Mouse (Mus musculus) c-Kit-positive CD71-positive TER-119-negative erythroid progenitor cells, embryonic 14.5 days (primary cell): ENCODE results near the gene Arpc1b.
"Not testable (repeated sequence)": the region's sequence is repeated elsewhere in the genome, so short reads cannot be mapped to it uniquely, and the experiment has no call there.

Experiments
- DNase-seq: peaks from one replicate; pipeline ENCODE4 v3.0.0-alpha.2; 2013; ENCODE audit warnings: low read depth

The Arpc1b gene

DNA sequence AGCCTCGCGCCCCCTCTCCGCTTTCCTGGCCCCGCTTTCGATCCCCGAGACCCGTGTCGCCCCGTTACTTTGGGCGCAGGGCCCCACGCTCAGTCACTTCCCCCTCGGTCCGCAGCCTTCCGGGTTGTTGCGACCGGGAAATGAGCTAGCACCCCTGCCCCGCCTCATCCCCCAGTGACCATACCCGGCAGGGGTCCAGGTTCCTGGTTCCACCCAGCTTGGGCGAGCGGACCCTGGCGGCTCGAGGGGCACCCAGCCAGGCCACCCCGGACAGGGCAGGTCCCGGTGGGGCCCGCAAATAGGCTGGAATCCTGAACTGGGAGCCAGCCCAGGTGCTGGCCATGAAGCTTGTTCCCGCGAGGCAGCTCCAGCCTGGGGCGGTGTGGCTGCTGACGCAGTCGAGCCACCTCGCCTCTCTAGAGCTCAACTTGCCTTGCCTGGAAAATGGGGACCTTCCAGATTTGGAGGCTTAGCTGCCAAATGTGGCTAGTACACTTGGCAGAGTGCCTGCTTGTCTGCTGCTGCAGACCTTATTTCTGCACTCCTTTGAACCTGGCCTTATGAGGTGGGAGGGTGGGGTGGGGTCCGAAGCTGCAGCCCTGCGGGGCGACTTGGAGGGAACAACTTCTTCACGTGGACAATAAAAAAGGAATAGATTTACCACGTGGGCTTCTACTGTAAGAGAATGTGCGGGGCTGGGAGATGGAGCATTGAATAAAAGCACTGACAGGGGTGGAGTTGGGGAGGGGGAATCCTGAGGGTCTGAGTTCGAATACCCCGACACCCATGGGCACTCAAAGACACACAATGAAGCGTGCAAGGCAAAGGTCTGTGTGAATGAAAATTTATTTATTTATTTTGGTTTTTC is 825 bp downstream of the Arpc1b start:
- DNase-seq = no peak

DNA sequence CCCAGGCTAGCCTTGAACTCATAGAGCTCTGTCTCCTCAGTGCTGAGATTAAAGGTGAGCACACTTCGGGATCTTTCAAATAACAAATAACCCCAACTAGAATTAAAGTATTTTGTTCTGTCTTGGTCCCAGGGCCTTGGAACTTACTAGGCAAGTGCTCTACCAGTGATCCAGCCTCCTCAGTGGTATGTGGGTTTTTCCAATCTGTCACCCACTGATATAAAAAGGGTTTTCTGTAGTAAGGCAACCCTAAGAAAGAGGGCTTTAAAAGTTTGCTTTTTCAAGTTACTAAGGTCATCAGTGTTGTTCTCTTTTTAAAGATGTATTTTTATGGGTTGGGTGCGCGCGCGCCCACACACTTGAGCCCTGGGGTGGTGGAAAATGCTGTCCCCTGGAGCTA is 1.7 kb downstream of the Arpc1b start:
- no peak for DNase-seq

DNA sequence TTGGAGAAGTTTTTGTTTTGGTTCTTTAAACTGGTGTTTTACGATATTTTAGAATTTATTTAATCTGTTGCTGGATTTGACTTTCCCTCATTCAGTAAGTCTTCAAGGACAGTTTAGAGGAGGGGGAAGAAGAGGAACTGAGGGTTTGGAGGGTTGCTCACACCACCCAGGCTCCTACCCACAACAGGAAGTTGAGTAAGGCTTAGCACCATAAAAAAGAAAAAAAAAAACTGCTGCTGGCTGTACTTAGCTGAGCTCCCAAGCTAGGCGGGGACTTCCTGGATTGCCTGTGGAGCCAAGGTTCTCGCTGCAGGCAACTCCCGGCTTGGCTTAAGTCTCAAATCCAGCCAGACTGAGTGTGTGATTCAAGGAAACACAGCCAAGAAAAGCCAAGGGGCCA is 2.3 kb downstream of the Arpc1b start:
- no peak for DNase-seq

DNA sequence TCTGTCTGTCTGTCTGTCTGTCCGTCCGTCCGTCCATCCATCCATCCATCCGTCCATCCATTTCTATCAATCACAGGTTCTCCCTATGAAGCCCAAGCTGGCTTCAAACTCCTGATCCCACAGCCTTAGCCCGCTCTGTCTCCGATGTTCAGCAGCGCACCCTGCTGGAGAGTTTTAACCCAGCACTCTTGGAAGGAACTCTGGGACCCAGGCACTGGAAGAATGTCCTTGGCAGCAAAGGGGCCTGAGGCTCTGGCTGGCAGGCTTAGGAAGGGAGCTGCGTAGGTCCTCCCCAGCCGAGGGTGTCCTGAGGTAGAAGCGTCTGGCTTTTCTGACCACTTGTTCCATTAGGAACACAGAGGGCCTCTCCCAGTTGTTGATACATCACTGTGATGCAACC is 2.9 kb downstream of the Arpc1b start:
- peak; percentile 58 for DNase-seq

DNA sequence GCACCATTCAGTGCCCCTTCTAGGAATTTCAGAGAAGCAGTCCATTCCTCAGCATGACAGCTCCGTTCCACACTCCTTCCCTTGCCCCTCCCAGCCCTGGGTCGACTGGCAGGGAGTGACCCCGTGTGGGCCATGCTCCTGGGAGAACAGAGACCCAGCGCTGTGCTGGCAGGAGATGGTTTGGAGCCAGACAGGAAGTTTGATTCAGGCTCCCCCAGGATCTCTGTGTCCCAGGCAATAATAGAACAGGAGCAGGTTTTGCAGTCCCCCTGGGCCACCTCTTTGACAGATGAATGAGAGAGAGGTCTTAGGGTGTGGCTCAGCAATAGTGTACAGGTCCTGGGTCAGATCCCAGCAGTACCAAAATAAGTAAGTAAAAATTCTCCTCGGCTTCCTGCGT is 4.0 kb downstream of the Arpc1b start:
- DNase-seq = no peak

DNA sequence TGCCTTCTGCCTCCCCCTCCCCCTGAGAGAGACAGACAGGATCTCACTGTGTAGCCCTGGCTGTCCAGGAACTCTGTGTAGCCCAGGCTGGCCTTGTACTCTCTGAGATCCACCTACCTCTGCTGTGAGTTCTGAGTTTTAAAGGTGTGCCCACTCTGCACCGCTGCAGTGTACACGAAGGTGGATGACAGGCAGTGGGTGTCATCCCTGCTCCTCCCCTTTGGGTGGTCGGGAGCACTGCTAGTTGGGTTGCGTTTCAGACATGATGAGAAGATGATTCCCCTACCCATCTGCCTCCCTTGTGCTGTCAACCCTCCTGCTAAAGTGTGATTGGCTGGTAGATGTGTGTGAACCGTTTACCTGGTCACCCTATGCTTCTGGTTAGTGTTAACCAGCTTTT is 4.4 kb downstream of the Arpc1b start:
- no peak for DNase-seq

DNA sequence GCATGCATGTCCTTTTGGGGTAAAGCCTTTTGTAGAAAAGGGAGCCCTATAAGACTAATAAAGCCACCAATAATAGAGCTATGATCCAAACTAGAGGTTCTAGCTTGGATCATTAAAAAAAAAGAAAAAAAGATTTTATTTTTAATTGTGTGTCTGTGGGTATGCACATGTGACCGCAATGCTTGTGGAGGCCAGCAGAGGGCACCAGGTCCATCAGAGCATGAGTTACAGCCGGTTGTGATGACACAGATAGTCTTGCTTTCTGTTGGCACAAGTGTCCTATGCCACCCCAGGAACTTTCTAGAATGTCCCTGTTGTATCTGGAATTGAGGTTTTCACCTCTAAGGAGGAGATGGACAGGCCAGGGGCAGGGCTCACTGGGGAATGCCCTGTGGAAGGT is 5.4 kb downstream of the Arpc1b start:
- DNase-seq = no peak

DNA sequence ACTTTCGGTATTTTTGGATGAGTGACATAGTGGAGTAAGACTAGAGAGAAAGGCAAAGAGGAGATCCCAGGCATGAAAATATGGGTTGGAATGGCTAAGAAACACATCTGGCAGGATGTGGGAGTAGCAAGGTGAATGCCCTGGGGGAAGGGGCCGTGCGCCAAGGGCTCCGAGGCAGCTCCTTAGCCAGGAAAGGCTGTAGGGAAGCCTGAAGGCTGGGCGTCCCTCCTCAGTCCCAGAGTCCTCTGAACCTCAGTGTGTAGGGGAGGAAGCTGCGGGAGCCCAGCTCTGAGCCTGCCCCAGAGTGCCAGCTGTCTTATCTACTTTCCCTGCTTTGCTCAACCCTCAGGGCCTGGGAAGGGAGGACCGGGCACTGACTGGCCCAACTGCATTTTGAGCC is 6.9 kb downstream of the Arpc1b start:
- DNase-seq = no peak

DNA sequence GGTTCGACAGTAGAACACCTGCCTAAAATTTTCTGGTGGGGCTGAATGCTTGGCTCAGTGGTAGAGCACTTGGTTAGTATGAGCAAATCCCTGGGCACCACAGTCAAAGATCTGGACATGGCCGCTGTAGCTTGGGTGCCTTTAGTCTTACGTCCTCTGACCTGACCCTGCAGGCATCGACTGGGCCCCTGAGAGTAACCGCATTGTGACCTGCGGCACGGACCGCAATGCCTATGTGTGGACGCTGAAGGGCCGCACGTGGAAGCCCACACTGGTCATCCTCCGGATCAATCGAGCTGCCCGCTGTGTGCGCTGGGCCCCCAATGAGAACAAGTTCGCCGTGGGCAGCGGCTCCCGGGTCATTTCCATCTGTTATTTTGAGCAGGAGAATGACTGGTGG is 9.4 kb downstream of the Arpc1b start:
- DNase-seq = no peak

DNA sequence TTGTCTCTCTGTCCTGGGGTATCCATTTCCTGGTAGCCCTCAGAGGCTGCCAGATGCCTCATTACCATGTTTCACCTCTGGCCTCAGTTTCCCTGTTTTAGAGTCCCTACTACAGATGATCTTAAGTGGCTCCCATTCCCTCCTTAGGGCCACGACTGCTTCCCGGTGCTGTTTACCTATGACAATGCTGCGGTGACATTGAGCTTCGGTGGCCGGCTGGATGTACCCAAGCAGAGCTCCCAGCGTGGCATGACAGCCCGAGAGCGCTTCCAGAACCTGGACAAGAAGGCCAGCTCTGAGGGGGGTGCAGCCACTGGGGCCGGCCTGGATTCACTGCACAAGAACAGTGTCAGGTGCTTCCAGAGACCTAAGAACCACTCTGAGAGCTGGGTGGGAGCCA is 12.6 kb downstream of the Arpc1b start:
- no peak for DNase-seq

DNA sequence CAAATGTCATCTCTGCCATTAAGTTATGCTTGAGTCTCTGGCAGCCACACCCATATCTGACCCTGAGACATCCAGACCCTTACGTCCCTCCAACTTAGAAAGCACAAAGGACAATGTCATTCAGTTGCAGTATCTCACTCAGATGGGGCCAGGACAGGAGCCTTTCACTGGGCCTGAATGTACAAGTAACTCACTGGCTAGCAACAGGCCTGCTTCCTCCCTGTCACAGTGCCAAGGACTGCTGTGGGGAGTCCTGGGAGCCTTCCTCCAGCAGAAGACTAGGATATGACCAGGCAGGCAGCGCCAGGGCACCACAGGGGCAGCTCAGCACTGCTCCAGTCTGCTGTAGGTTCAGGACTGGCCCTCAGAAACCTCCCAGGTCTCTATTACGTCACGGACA is 15.1 kb downstream of the Arpc1b start:
- DNase-seq = no peak

DNA sequence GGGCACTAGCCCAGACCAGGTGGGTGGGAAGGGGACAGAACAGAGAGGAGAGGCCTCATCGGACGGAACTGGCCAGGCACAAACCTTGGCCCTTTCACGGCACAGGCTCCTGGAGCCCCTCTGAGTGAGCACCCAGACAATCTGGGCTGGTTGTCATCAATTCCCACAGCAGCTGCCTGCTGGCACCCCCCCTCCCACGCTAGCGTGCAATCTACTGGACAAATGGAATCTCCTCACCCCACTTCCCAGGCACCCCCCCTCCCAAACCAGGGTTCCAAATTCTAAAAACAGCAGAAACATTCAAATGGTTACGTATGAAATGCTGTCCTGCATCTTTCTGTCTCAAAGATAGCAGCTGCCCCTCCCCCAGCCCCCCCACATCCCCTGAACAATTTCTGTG is 15.8 kb downstream of the Arpc1b start:
- DNase-seq = not testable (repeated sequence)

DNA sequence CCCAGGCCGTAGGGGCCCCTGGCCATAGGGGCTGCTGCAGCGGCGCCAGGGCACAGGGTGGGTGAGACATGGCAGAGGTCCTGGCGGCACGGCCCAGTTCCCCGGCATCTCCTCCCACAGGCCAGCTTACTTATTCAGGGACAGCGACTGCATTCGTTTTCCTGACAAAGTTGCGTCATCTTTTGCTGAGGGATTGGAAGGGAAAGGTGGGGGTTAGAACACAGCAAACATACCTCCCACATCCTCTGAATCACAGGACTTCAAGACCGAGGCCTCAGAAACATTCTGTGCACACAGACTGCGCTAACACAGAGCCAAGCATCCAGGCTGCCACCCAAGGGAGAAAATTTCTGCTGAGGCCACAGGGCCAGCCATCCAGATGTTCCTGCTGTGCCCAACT is 16.2 kb downstream of the Arpc1b start:
- no peak for DNase-seq

DNA sequence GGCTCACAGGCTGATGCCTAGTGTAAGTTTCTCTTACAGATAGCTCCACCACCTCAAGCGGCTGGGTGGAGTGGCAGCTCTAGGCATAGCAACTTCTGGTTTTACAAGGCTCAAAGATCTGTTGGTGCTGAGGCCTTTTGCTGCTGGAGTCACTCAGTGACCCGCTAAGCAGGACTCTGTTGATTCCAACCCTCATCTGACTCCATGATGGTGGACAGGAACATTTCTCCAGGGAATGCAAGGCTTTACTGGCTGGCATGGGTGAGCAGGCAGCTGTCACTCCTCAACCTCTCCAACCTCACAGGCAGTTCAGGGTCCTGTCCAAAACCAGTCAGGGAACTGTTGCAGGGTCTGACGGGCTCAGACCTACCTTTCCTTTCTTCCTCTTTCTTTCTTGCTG is 17.0 kb downstream of the Arpc1b start:
- DNase-seq = no peak

DNA sequence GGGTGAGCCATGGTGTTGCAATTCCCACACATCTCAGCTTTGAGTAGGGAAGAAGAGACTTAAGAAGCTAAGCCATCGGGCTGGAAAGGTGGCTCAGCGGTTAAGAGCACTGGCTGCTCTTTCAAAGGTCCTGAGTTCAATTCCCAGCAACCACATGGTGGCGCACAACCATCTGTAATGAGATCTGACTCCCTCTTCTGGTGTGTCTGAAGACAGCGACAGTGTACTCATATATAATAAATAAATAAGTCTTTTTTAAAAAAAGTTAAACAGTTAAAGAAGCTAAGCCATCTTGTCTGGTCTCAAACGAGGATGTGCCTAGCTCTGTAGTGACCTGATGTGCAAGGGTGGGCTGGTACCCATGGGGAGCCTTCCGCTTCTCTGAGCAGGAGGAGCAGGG is 19.3 kb downstream of the Arpc1b start:
- not testable (repeated sequence) for DNase-seq

DNA sequence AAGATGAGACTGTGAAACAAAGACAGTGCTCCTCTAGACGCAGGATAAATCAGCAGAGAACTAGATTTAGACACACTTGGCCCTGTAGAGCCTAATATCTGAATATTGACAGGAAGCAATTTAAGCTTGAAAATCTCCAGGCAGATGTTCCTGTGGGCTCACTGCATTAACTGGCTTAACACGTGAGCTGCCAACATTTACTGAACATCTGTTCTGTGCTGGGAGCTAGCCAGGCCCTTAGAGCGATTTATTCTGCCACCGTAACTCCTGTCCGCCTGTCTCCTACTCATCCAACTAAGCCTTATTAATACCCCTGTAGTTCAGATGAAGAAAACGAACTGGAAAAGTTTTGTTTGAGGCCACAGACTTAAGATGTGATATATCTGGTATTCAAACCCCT is 24.8 kb downstream of the Arpc1b start:
- DNase-seq = no peak

DNA sequence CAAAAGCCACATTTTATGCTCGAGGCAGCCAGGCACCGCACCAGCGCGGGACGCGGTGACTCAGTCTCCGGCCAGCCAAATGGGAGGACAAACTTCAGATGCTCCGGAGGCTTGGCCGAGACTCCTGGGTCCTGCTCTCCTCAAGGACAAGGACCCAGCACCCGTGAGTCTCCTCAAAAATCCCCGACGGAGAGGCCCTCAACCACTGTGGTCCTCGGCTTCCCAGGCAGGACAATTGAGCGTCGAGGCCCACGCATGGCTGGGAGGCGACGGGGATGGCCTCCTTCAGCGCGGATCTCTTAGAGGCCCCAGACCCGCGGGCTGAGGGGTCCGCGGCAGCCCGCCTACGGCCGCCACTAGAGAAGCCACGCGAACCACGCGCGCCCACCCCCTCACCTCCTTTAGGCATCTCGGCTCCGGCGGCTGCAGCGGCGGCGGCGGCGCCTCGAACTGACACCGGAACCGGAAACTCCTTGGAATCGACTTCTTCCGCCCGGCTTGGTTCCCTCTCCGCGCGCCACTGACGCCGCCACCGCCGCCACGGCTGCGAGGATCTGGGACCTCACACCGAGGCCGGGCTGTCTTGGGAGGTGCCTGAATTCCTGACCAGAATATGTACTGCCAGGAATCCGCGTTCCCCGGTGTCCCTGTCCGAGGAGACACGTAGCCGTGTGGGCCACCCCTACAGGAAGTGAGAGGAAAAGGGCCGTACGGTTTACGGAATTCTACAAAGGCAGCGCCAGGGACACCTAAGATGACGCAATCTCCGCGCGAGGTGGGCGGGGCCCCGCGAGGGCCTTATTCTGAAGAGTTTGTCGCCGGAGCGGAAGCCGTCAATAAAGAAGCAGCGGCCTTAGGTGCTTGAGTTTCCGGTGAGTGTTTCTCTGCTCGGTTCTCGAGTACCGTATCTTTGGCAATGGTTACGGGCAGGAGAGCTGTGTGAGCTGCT is 25.8 kb downstream of the Arpc1b start, which contains the start of the genes Pdap1 and Bud31:
Gene Pdap1 (minus strand): TSS at position 668 of the 949 bp plus-strand sequence.
Gene Bud31 (plus strand): TSS at position 792 of the 949 bp plus-strand sequence.
- DNase-seq = peak; percentile 85

DNA sequence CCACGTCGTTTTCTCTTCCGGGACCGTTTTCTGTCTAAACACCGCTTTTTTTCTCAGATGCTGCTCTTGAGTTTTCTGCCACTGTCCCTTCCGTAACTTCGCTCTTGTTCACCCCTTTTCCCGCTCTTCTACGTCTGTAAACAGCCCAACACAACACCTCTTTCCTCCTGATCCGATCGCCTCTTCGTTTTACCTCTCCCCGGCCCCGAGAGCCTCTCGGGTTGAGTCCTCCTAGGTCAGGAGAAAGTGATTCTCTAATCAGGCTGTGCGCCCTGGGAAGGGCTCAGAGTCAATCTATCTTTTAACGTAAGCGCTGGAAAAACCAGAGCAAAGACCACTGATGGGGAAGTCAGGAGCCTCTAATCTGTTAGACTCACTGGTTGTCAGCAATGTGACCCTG is 26.6 kb downstream of the Arpc1b start:
- DNase-seq = no peak

DNA sequence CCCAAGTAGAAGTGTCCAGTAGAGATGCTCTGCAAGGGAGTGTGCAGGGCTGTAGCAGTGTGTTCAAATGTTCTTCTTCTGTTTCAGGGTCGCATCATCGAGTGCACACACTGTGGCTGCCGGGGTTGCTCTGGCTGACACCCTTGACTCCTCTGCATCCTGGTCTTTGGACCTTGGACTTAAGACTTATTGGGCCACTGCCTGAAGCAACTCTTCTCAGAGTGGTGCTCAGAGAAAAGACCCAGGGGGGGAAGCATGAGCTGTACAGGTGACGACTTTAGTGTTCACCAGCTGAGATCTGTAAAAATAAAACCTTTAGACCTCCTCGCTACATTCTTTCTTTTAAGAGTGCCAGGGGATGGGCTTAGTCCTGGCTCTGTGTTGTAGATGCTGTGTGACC is 33.7 kb downstream of the Arpc1b start:
- no peak for DNase-seq

DNA sequence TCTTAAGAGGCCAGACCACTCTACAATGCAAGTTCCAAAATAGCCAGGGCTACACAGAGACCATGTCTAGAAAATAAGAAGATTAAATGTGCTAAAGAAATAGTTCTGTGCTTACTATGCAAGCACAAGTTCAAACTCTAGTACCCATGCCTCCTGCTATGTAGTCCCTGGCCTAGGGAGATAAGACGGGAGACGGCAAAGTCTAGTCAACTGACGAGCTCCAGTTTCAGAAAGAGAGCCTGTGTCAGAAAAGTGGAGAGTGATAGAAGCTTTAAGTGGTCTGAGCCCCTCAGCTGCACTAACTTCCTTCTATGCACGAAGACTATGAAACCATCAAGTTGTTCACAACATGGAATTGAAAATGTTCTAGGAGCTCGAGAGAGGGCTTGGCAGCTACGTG is 35.3 kb downstream of the Arpc1b start:
- DNase-seq = no peak

DNA sequence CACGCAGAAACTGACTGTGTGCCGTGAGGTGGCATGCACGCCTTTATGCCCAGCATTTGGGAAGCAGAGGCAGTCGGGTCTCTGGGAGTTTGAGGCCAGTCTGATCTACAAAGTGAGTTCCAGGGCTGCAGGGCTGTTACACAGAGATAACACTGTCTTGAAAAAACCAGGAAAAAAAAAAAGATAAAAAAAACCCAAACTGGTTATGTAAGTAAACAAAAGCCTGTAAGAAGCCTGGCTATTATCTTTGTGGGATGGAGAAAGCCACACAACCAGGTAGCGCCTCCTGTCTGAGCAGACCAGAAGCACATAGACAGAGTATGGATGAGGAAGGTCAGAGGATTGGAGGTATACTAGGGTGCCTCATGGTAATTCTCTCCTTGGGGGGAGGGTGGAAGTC is 38.7 kb downstream of the Arpc1b start:
- DNase-seq = no peak

DNA sequence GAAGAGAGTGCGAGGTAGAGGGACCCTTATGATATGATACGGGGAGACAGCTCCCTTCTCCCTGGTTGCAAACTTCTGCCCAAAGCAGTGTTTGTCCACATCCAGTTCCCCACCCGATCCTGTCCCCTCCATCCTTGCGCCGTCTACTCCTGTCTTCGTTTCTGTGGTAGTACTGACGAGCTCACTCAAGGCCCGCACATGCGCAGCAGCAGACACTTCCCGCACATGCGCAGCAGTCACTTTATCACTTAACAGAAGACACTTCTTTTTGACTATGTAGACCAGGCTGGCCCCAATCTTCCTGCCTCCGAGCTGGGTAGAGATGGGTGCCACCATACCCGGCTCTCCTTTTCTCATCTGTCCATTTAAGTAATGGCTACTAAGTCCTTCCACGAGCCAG is 47.3 kb downstream of the Arpc1b start:
- DNase-seq = no peak

DNA sequence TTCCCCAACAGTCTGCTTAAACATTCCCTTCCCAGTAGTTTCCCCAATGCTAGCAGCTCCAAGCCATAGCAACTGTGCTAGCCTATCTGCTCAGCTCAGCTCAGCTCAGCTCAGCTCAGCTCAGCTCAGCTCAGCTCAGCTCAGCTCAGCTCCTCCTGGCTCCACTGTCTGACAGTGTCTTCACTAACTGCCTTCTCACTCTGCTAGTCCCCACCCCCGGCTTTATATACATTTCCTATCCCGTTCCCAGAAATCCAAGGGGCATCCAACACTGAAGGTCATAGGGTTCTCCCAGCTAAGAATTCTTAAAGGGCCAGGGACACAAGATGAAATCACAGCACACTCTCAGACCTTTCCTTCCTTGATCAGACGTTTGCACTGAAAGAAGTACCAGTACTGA is 50.7 kb downstream of the Arpc1b start:
- DNase-seq = no peak
